Mouse (Mus musculus) midbrain, embryonic 12.5 days (tissue): ENCODE measurements around the gene Hipk4. TPM values are rescaled to one million over a fixed set of nuclear protein-coding genes. Genes with fewer than 3 reads are reported as not detected.
A peak's percentile ranks its signal among the peaks of the same experiment; 100 is the strongest.

Experiments used
- ATAC-seq: fragments of 200-750 bp; cut with Nextera tagmentation; 2 replicates; pipeline ENCODE4 v1.8.0; 2017; ENCODE audit warnings: low read depth, moderate TSS enrichment, moderate library complexity; ENCODE audit not compliant: low FRiP score
- H3K27ac ChIP-seq: fragments of 300-500 bp; sonication (generic); replicated peaks from 2 replicates; pipeline ENCODE4 v1.5.1; 2016; ENCODE audit warnings: mild to moderate bottlenecking
- H3K27me3 ChIP-seq: fragments of 300-500 bp; sonication (generic); 2 replicates; pipeline ENCODE4 v1.6.1; 2016; ENCODE audit warnings: mild to moderate bottlenecking
- H3K36me3 ChIP-seq: fragments of 300-500 bp; sonication (generic); 2 replicates; pipeline ENCODE4 v1.6.1; 2016
- H3K4me1 ChIP-seq: fragments of 300-500 bp; sonication (generic); 2 replicates; pipeline ENCODE4 v1.6.1; 2016
- H3K4me2 ChIP-seq: fragments of 300-500 bp; sonication (generic); replicated peaks from 2 replicates; pipeline ENCODE4 v1.6.1; 2016; ENCODE audit warnings: mild to moderate bottlenecking, moderate library complexity
- H3K4me3 ChIP-seq: fragments of 300-500 bp; sonication (generic); 2 replicates; pipeline ENCODE4 v1.5.1; 2016; ENCODE audit warnings: mild to moderate bottlenecking
- H3K9ac ChIP-seq: fragments of 300-500 bp; sonication (generic); replicated peaks from 2 replicates; pipeline ENCODE4 v1.6.1; 2016; ENCODE audit warnings: mild to moderate bottlenecking, moderate library complexity
- H3K9me3 ChIP-seq: fragments of 300-500 bp; sonication (generic); 2 replicates; pipeline ENCODE4 v1.6.1; 2016; ENCODE audit warnings: mild to moderate bottlenecking
- WGBS: fragments of 180-500 bp; shearing (Covaris S2); methylation state at CpG from one replicate; pipeline ENCODE4 v1.1.7; 2016; 5-methylcytosine and 5-hydroxymethylcytosine counted together
- polyA plus RNA-seq: library from polyadenylated mRNA; unstranded; fragments of >200 nt; fragmentation: Nextera tagmentation; extraction: Ambion mirVana; gene quantifications from 2 replicates; pipeline ENCODE4 v1.2.1, GENCODE M21; 2016

Gene Hipk4
- polyA plus RNA-seq, 1 experiment from 2014 or later: 0.45 TPM

DNA sequence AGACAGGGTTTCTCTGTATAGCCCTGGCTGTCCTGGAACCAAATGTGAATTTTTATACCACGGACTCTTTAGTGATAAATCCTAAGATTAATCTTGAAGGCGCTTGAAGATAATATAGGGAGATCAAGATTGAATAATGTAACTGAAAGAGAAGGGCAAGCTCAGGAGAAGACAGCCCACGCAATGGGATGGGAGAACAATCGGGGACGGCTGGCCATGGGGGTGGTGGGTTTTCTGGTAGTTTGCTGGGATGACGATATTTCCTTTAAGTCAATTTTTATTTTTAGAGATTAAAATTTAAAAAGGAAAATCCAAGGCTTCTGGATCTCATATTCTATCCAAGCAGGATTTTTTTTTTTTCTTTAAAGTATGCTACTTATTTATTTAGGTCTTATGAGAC is 20.0 kb downstream of the Hipk4 start:
- no peak overlapping the region for H3K9ac ChIP-seq
- H3K4me3 ChIP-seq: peak overlapping the region; percentile 56
- 62% methylated on average over 6 of the region's 6 CpGs for WGBS
- ATAC-seq: no peak
- 0 out of 2 replicates have a peak overlapping the region, but pooled peaks have one; percentile 15 for H3K27ac ChIP-seq
- no peaks in the 10 kb centered on the region for H3K9me3 ChIP-seq
- H3K4me1 ChIP-seq: peaks cover 17% of the 10 kb centered on the region
- H3K4me2 ChIP-seq: peak overlapping the region; percentile 73
- peaks cover 7% of the 10 kb centered on the region for H3K36me3 ChIP-seq
- H3K27me3 ChIP-seq: no peaks in the 10 kb centered on the region

DNA sequence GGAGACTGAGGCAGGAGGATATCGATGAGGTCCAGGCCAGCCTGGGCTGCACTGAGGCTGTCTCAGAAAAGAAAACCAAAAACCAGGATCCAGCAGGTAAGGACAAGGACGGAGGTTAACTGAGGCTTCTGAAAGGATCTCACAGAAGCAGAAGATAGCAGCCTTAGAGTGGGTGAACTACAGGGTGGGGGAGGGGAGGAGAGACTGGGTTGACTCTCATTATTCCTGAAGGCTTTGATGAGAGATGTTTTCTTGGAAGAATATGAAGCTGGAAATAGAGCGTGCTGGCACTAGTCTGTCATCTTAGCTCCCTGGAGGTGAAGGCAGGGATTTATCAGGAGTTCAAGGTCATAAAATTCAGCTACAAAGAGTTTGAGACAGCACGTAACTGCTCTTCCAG is 20.8 kb downstream of the Hipk4 start:
- no peak for ATAC-seq
- Histone ChIP-seq H3K4me1 (peaks cover 17% of the 10 kb centered on the region), H3K27ac (no peak overlapping the region), H3K27me3 (no peaks in the 10 kb centered on the region), H3K36me3 (no peaks in the 10 kb centered on the region; the same call in 1 of the 2 replicates), H3K4me3 (no peak overlapping the region), H3K4me2 (no peak overlapping the region), H3K9ac (no peak overlapping the region), H3K9me3 (no peaks in the 10 kb centered on the region)
- 91% methylated on average over 4 of the region's 4 CpGs for WGBS

DNA sequence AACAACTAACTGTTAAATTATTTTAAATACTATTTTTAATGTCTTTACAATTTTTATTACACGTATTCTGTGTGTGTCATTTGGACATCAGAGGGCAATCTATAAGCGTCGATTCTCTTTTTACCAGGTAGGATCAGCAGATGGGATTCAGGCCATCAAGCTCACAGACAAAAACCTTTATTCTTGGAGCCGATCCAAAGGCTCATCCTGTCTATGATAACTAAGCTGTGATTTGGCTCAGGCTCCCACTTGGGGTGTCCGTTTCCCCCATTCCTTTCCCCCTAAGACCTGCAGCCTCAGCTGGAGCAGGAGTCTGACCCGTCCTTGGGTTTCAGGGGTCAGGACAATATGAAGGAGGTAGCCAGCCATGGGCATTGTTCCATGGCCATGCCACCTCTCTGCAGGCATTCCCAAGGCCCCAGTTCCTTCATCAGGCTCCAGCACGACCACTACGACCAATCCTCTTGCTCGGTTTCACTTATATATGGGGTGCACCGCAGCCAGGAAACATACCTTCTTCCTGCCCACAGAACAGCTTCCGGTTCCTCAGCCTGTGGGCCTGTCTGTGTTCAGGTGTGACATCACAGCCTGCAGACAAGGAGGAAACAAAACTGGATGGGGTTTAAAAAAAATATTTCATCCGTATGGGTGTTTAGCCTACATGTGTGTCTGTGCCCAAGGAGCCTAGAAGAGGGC is 21.8 kb downstream of the Hipk4 start:
- ATAC-seq: no peak
- Histone ChIP-seq H3K9me3 (no peaks in the 10 kb centered on the region), H3K9ac (no peak overlapping the region), H3K36me3 (no peaks in the 10 kb centered on the region), H3K4me1 (peaks cover 17% of the 10 kb centered on the region), H3K4me3 (no peak overlapping the region), H3K27me3 (no peaks in the 10 kb centered on the region), H3K27ac (no peak overlapping the region), H3K4me2 (no peak overlapping the region)
- 88% methylated on average over 12 of the region's 12 CpGs for WGBS

DNA sequence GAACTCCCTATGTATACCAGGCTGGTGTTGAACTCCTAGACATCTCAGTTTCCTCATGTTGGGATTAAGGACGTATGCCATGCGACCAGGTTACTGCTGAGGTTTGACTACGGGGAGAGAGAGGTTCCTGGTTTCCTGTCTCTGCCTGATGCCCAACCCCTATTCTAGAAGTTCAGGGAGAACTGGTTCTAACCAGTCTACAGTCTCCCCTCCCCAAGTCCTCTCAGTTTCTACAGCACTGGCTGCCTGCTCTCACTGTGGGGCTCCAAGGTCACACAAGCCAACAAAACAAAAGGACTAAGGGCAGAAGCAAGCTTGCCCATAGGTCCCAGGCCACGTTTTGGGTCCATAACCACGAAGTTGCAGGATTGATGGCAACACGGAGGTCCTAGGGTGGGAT is 26.5 kb downstream of the Hipk4 start:
- ATAC-seq: no peak
- Histone ChIP-seq H3K4me1 (peaks cover 14% of the 10 kb centered on the region), H3K36me3 (no peaks in the 10 kb centered on the region), H3K4me2 (no peak overlapping the region), H3K27me3 (no peaks in the 10 kb centered on the region), H3K27ac (no peak overlapping the region), H3K9ac (no peak overlapping the region), H3K9me3 (no peaks in the 10 kb centered on the region), H3K4me3 (no peak overlapping the region)
- 79% methylated on average over 6 of the region's 6 CpGs for WGBS

DNA sequence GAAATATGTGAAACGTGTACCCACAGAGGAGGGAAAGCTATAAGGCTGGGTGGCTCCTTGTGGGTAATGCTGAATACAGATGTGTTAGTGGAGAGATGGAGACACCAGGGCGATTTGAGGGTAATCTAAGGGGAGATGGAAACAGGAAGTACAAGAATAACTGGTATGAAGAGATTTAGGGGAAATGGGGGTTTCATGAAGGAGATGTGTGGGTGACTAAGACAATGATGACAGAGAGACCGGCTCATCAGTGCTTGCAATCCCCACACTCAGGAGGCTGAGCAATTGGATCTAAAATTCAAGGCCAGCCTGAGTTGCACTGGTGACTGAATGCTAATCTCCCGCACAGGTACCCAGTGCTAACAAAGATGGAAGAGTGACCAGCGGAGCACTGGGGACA is 29.0 kb downstream of the Hipk4 start:
- H3K36me3 ChIP-seq: peaks cover 12% of the 10 kb centered on the region; the same call in 1 of the 2 replicates
- no peaks in the 10 kb centered on the region for H3K9me3 ChIP-seq
- no peak for ATAC-seq
- H3K27me3 ChIP-seq: no peaks in the 10 kb centered on the region
- H3K27ac ChIP-seq: 0 out of 2 replicates have a peak overlapping the region, but pooled peaks have one; percentile 8
- H3K4me3 ChIP-seq: peak overlapping the region; percentile 84
- WGBS: 58% methylated on average over 5 of the region's 5 CpGs
- H3K9ac ChIP-seq: peak overlapping the region; percentile 47; the same call in 1 of the 2 replicates
- peak overlapping the region; percentile 82 for H3K4me2 ChIP-seq
- peaks cover 17% of the 10 kb centered on the region for H3K4me1 ChIP-seq

DNA sequence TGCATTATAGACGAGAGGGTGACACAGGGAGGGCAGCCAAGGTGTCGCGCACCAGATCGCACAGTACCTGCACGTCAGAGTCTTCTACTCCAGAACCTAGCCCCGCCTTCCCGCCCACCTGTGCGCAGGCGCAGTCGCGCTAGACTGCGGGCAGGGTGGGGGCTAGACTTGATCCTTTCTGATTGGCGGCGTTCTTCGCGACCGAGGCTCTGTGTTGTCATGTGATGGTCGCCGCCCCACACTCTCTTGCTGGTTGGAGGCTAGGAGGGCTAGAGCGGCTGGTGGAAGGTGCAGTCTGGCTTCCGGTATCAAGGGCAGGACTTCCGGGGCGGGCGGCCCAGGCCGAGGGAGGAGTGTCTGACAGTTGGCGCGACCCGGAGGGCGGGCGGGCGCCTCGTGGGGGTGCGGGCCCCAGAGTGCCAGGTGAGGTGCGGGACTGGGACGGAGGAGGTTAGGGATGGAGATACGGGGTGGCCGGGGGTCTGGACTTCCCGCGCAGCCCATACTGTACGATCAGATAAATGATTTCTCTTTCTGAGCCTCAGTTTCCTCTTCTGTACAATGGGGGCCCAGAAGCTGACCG is 30.0 kb downstream of the Hipk4 start, which contains the start of the genes Pld3 and 2310022A10Rik:
Gene Pld3, minus strand, starts transcription at position 288 of the 583 bp plus-strand sequence.
Gene 2310022A10Rik, plus strand, starts transcription at position 303 of the 583 bp plus-strand sequence.
- Histone ChIP-seq H3K4me3 (peak within 1 kb of the TSS; percentile 84), H3K27ac (0 out of 2 replicates have a peak within 1 kb of the TSS, but pooled peaks have one; percentile 8), H3K9ac (peak within 1 kb of the TSS; percentile 77), H3K9me3 (no peaks in the 10 kb centered on the region), H3K36me3 (peaks cover 12% of the 10 kb centered on the region; the same call in 1 of the 2 replicates), H3K4me2 (peak within 1 kb of the TSS; percentile 82), H3K27me3 (no peaks in the 10 kb centered on the region), H3K4me1 (peaks cover 17% of the 10 kb centered on the region)
- WGBS: under 1% methylated on average over 41 of the region's 41 CpGs
- ATAC-seq: peak; percentile 100

DNA sequence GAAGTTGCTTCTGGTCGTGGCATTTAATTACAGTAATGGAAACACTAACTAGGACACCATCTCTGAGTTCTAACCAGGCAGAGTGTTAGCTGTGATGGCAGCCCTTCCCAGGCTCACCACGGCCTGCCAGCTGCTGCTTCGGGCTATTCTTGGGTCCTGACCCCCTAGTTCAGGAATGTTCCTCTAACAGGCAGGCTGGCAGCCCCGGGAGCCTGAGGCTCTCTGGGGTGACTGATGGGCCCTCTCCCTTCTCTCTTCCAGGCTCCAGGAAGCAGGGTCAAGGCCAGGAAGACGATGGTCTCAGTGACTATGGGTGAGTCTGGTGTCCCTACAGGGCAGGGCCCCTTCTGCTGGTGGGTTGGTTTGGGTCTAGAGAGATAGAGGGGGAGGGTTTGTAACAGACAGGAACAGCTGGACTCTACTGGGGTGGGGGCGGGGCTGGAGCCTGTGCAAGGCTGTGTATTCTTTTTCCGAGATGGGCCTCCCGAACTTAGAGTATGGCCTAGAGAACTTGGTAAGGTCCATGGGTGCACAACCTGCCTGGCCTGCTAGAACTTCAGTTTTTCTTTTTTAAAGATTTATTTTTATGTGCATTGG is 37.3 kb downstream of the Hipk4 start:
- H3K27ac ChIP-seq: no peak overlapping the region
- ATAC-seq: no peak
- H3K4me3 ChIP-seq: no peak overlapping the region
- H3K9ac ChIP-seq: no peak overlapping the region
- no peaks in the 10 kb centered on the region for H3K27me3 ChIP-seq
- peaks cover 69% of the 10 kb centered on the region for H3K36me3 ChIP-seq
- WGBS: 84% methylated on average over 8 of the region's 8 CpGs
- no peaks in the 10 kb centered on the region for H3K4me1 ChIP-seq
- no peaks in the 10 kb centered on the region for H3K9me3 ChIP-seq
- H3K4me2 ChIP-seq: no peak overlapping the region

DNA sequence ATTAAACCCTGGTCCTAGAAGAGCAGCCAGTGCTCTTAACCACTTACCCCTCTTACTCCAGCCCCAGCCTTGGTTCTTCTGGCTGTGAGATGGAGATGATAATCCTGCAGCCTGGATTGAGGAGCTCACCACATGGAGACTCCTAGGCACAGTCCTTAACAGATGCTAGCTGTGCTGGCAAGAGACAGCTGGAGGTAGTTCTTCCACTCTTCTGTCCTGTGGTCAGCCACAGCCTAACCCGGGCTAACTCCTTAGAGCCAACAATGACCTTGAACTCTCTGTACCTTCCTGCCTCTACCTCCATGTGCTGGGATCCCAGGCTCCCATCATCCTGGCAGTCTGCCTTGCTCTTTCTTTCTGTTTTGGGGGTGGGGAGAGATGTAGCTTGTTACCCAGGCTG is 37.9 kb downstream of the Hipk4 start:
- no peak overlapping the region for H3K4me3 ChIP-seq

DNA sequence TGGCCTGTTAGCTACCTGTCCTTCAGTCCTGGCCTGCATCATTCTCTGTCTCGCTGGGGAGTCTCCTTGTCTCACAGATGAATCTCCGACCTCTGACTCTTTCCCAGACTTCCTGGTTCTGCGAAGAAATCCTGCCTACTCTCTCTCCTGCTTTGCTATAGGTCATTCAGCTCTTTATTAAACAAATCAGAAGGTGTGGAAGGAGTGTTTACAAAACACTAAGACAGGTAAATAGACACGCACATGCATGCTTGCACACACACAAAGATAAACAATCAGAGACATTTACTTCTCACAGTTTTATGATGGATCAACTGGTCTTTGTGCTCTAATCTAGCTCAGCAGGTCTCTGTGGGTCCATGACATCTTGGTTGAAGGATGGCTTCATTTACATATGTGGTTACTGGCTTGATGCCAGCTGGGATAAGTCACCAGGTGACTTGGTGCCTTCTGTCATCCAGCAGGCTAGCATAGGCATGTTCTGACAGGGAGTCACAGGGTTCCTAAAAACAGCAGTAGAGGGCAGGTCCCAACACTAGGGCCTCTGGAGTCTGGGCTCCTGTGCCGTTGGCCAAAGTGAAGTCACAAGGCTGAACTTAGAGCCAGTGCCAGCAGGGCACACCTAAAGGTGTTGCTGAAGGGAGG is 46.6 kb downstream of the Hipk4 start:
- Histone ChIP-seq H3K27ac (no peak overlapping the region), H3K4me3 (no peak overlapping the region), H3K9me3 (no peaks in the 10 kb centered on the region), H3K4me1 (no peaks in the 10 kb centered on the region), H3K9ac (no peak overlapping the region), H3K36me3 (peaks cover 76% of the 10 kb centered on the region), H3K27me3 (no peaks in the 10 kb centered on the region), H3K4me2 (no peak overlapping the region)
- 88% methylated on average over 5 of the region's 5 CpGs for WGBS
- ATAC-seq: no peak

More for the DNA sequence above, 37.9 kb downstream of the Hipk4 start:
- no peak for ATAC-seq
- Histone ChIP-seq H3K36me3 (peaks cover 70% of the 10 kb centered on the region), H3K4me2 (no peak overlapping the region), H3K27ac (no peak overlapping the region), H3K9ac (no peak overlapping the region), H3K27me3 (no peaks in the 10 kb centered on the region), H3K4me1 (no peaks in the 10 kb centered on the region), H3K9me3 (no peaks in the 10 kb centered on the region)
- 91% methylated on average over 1 of the region's 1 CpGs for WGBS

DNA sequence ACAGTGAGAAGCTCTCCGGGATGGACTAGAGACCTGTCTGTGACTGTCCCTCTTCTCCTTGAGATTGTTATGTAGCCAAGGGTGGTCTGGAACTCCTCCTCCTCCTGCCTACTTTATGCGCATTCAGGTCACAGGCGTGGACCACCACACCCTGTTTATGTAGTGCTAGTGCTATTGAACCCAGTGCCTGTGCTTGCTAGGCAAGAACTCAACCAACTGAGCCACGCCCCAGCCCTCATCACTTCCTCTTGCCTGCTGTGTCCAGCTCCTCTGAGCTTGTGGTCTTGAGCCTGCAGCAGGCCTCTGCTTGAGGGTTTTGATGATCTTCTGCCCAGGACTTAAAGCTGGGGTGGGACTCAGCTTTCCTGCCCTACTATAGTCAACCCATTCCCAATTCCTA is 49.1 kb downstream of the Hipk4 start:
- peaks cover 82% of the 10 kb centered on the region for H3K36me3 ChIP-seq
- WGBS: 94% methylated on average over 4 of the region's 4 CpGs

DNA sequence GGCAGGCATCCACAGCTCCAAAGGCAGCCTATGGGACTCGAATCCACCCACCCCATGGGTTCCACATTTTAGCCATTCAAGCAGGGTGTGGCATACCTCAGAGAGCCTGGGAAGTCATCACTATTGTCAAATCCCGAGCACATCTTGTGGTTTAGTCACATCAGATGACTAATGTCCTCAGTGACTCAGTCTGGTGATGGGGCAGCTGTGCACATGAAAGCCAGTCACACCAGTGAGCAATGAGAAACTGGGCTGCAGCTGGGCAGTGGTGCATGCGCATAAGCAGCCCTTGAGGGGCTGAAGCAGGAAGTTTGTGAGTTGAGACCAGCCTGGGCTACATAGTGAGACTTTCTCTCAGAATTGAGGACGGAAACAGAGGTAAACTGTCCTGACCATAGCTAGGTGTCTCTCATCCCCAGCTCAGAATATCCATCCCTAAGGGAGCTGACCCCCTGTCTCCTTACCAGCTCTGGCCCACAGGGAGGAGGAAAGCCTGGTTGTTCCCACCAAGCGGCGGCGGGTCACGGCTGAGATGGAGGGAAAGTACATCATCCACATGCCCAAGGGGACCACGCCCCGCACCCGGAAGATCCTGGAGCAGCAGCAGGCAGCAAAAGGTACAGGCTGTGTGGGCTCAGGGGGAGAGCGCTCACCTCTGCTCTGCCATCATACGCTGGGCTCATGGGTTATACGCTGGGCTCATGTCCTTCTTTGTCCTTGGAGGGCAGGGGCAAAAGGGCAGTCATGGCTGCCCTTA is 51.2 kb downstream of the Hipk4 start:
- H3K27me3 ChIP-seq: no peaks in the 10 kb centered on the region
- H3K4me3 ChIP-seq: no peak overlapping the region
- H3K9me3 ChIP-seq: no peaks in the 10 kb centered on the region
- no peaks in the 10 kb centered on the region for H3K4me1 ChIP-seq
- WGBS: 91% methylated on average over 14 of the region's 14 CpGs
- H3K36me3 ChIP-seq: peaks cover 82% of the 10 kb centered on the region
- ATAC-seq: no peak
- no peak overlapping the region for H3K9ac ChIP-seq
- H3K27ac ChIP-seq: no peak overlapping the region
- no peak overlapping the region for H3K4me2 ChIP-seq

More for the DNA sequence above, 49.1 kb downstream of the Hipk4 start:
- H3K27me3 ChIP-seq: no peaks in the 10 kb centered on the region
- H3K4me3 ChIP-seq: no peak overlapping the region
- no peaks in the 10 kb centered on the region for H3K9me3 ChIP-seq
- no peak for ATAC-seq
- no peak overlapping the region for H3K27ac ChIP-seq
- H3K4me2 ChIP-seq: no peak overlapping the region
- H3K9ac ChIP-seq: no peak overlapping the region
- H3K4me1 ChIP-seq: no peaks in the 10 kb centered on the region
